Mouse (Mus musculus) MEL (cell line): Measurements from ENCODE around the gene Aarsd1. TPM values are rescaled to one million over a fixed set of nuclear protein-coding genes. Genes with fewer than 3 reads are reported as not detected.

Experiments used
- DNase-seq: peaks from one replicate; pipeline ENCODE4 v3.0.0; 2011; ENCODE audit warnings: low read depth, low spot score
- H3K27ac ChIP-seq: 2 replicates; pipeline ENCODE4 v1.5.1; 2012; ENCODE audit warnings: low read depth, mild to moderate bottlenecking, control low read depth, low read length, moderate library complexity; ENCODE audit not compliant: control insufficient read depth
- H3K27me3 ChIP-seq, 2 experiments: fragments of 150-350 bp in 1 of 2; sonication (generic) in 1 of 2; 2 replicates each; pipeline ENCODE4 v1.6.1; 2012; ENCODE audit warnings: low read length in 2 of 2, mild to moderate bottlenecking in 2 of 2, improper control_type of control experiment in 1 of 2, moderate library complexity in 1 of 2; ENCODE audit not compliant: insufficient read depth in 2 of 2, control insufficient read depth in 1 of 2
- H3K36me3 ChIP-seq, 2 experiments: 2 replicates each; pipeline ENCODE4 v1.6.1; 2012 to 2014; ENCODE audit warnings: low read length in 2 of 2, improper control_type of control experiment in 1 of 2, inconsistent platforms in 1 of 2, mild to moderate bottlenecking in 1 of 2; ENCODE audit not compliant: insufficient read depth in 2 of 2, control insufficient read depth in 1 of 2
- H3K4me1 ChIP-seq, 2 experiments: fragments of 150-350 bp in 1 of 2; sonication (generic) in 1 of 2; 2 replicates each; pipeline ENCODE4 v1.6.1; 2012; ENCODE audit warnings: low read length in 2 of 2, improper control_type of control experiment in 1 of 2, mild to moderate bottlenecking in 1 of 2; ENCODE audit not compliant: insufficient read depth in 2 of 2, control insufficient read depth in 1 of 2
- H3K4me3 ChIP-seq, 2 experiments: fragments of 150-350 bp in 1 of 2; sonication (generic) in 1 of 2; 2 replicates each; pipeline ENCODE4 v1.5.1; 2012; ENCODE audit warnings: low read depth in 2 of 2, low read length in 2 of 2, mild to moderate bottlenecking in 2 of 2, moderate library complexity in 2 of 2, control low read depth in 1 of 2, improper control_type of control experiment in 1 of 2; ENCODE audit not compliant: control insufficient read depth in 1 of 2, insufficient read depth in 1 of 2
- H3K79me2 ChIP-seq: 2 replicates; pipeline ENCODE4 v1.6.1; 2012; ENCODE audit warnings: mild to moderate bottlenecking, low read length, moderate library complexity; ENCODE audit not compliant: control insufficient read depth, poor library complexity, insufficient read depth
- H3K9ac ChIP-seq: 2 replicates; pipeline ENCODE4 v1.6.1; 2012; ENCODE audit warnings: low read depth, mild to moderate bottlenecking, control low read depth, low read length, moderate library complexity; ENCODE audit not compliant: control insufficient read depth, poor library complexity, severe bottlenecking
- H3K9me3 ChIP-seq: fragments of 150-350 bp; sonication (generic); replicated peaks from 2 replicates; pipeline ENCODE4 v1.6.1; 2012; ENCODE audit warnings: mild to moderate bottlenecking, low read length, improper control_type of control experiment, moderate library complexity; ENCODE audit not compliant: insufficient read depth
- BHLHE40 ChIP-seq: IDR thresholded peaks from 2 replicates; pipeline ENCODE4 v1.6.1; 2012; ENCODE audit warnings: low read depth, mild to moderate bottlenecking, inconsistent platforms, low read length, improper control_type of control experiment, borderline replicate concordance
- CHD1 ChIP-seq: IDR thresholded peaks from 2 replicates; pipeline ENCODE4 v1.6.1; 2012; ENCODE audit warnings: low read depth, mild to moderate bottlenecking, inconsistent platforms, low read length, improper control_type of control experiment
- CTCF ChIP-seq, 3 experiments: IDR thresholded peaks in 2 of 3; conservative IDR thresholded peaks in 1 of 3; 2 replicates each; pipeline ENCODE4 v1.5.1; 2011 to 2012; ENCODE audit warnings: low read length in 3 of 3, low read depth in 2 of 3, mild to moderate bottlenecking in 2 of 3, improper control_type of control experiment in 1 of 3, inconsistent platforms in 1 of 3, mixed read lengths in 1 of 3, moderate library complexity in 1 of 3; ENCODE audit not compliant: control insufficient read depth in 1 of 3, insufficient read depth in 1 of 3, poor library complexity in 1 of 3, severe bottlenecking in 1 of 3
- ELF1 ChIP-seq: IDR thresholded peaks from 2 replicates; pipeline ENCODE4 v1.6.1; 2014; ENCODE audit warnings: low read depth, mild to moderate bottlenecking, inconsistent platforms, low read length, improper control_type of control experiment, moderate library complexity
- EP300 ChIP-seq, 2 experiments: IDR thresholded peaks; 2 replicates each; pipeline ENCODE4 v1.6.1; 2011; ENCODE audit warnings: improper control_type of control experiment in 2 of 2, low read length in 2 of 2, low read depth in 1 of 2, mild to moderate bottlenecking in 1 of 2
- ETS1 ChIP-seq: IDR thresholded peaks from 2 replicates; pipeline ENCODE4 v1.6.1; 2012; ENCODE audit warnings: low read depth, mild to moderate bottlenecking, inconsistent platforms, low read length, improper control_type of control experiment, moderate library complexity
- GATA1 ChIP-seq: IDR thresholded peaks from 2 replicates; pipeline ENCODE4 v1.6.1; 2011; ENCODE audit warnings: low read depth, low read length, improper control_type of control experiment
- HCFC1 ChIP-seq: IDR thresholded peaks from 2 replicates; pipeline ENCODE4 v1.6.1; 2012; ENCODE audit warnings: low read depth, mild to moderate bottlenecking, inconsistent platforms, low read length, improper control_type of control experiment, moderate library complexity
- MAX ChIP-seq: IDR thresholded peaks from 2 replicates; pipeline ENCODE4 v1.6.1; 2011; ENCODE audit warnings: low read length, improper control_type of control experiment
- MAZ ChIP-seq: IDR thresholded peaks from 2 replicates; pipeline ENCODE4 v1.6.1; 2012; ENCODE audit warnings: low read depth, mild to moderate bottlenecking, inconsistent platforms, low read length, improper control_type of control experiment
- MXI1 ChIP-seq: IDR thresholded peaks from 2 replicates; pipeline ENCODE4 v1.6.1; 2011; ENCODE audit warnings: mild to moderate bottlenecking, low read depth, low read length, improper control_type of control experiment
- MYC ChIP-seq: IDR thresholded peaks from 2 replicates; pipeline ENCODE4 v1.6.1; 2011; ENCODE audit warnings: low read depth, mild to moderate bottlenecking, low read length, improper control_type of control experiment, moderate library complexity
- NELFE ChIP-seq: IDR thresholded peaks from 2 replicates; pipeline ENCODE4 v1.6.1; 2011; ENCODE audit warnings: low read depth, low read length, improper control_type of control experiment
- NRF1 ChIP-seq: IDR thresholded peaks from 2 replicates; pipeline ENCODE4 v1.6.1; 2014; ENCODE audit warnings: low read depth, mild to moderate bottlenecking, inconsistent platforms, low read length, improper control_type of control experiment, moderate library complexity; ENCODE audit not compliant: poor library complexity, insufficient read depth, severe bottlenecking
- POLR2A ChIP-seq, 2 experiments: IDR thresholded peaks; 2 replicates each; pipeline ENCODE4 v1.6.1; 2011 to 2012; ENCODE audit warnings: low read length in 2 of 2, mild to moderate bottlenecking in 2 of 2, control low read depth in 1 of 2, improper control_type of control experiment in 1 of 2, low read depth in 1 of 2, moderate library complexity in 1 of 2; ENCODE audit not compliant: control insufficient read depth in 1 of 2, insufficient read depth in 1 of 2, poor library complexity in 1 of 2
- POLR2AphosphoS2 ChIP-seq: IDR thresholded peaks from 2 replicates; pipeline ENCODE4 v1.6.1; 2011; ENCODE audit warnings: low read length, improper control_type of control experiment
- POLR2AphosphoS5 ChIP-seq: IDR thresholded peaks from 2 replicates; pipeline ENCODE4 v1.6.1; 2012; ENCODE audit warnings: low read depth, borderline replicate concordance, mild to moderate bottlenecking, inconsistent platforms, low read length, moderate library complexity, mixed read lengths
- RCOR1 ChIP-seq: IDR thresholded peaks from 2 replicates; pipeline ENCODE4 v1.6.1; 2012; ENCODE audit warnings: low read depth, mild to moderate bottlenecking, inconsistent platforms, low read length, improper control_type of control experiment
- SIN3A ChIP-seq: IDR thresholded peaks from 2 replicates; pipeline ENCODE4 v1.6.1; 2012; ENCODE audit warnings: low read length, improper control_type of control experiment, inconsistent platforms
- TAL1 ChIP-seq: IDR thresholded peaks from 2 replicates; pipeline ENCODE4 v1.6.1; 2012; ENCODE audit warnings: mild to moderate bottlenecking, inconsistent platforms, low read length, moderate library complexity, mixed read lengths
- TBP ChIP-seq: IDR thresholded peaks from 2 replicates; pipeline ENCODE4 v1.8.0; 2011; ENCODE audit warnings: low read depth, low read length, improper control_type of control experiment
- TCF12 ChIP-seq: IDR thresholded peaks from 2 replicates; pipeline ENCODE4 v1.6.1; 2014; ENCODE audit warnings: low read depth, mild to moderate bottlenecking, inconsistent platforms, low read length, improper control_type of control experiment, moderate library complexity
- UBTF ChIP-seq: IDR thresholded peaks from 2 replicates; pipeline ENCODE4 v1.6.1; 2012; ENCODE audit warnings: low read depth, mild to moderate bottlenecking, inconsistent platforms, low read length, improper control_type of control experiment, moderate library complexity, borderline replicate concordance; ENCODE audit not compliant: insufficient read depth
- USF1 ChIP-seq: IDR thresholded peaks from 2 replicates; pipeline ENCODE4 v1.6.1; 2014; ENCODE audit warnings: low read depth, mild to moderate bottlenecking, inconsistent platforms, low read length, improper control_type of control experiment, moderate library complexity
- ZC3H11A ChIP-seq: IDR thresholded peaks from 2 replicates; pipeline ENCODE4 v1.6.1; 2012; ENCODE audit warnings: low read depth, mild to moderate bottlenecking, inconsistent platforms, low read length, improper control_type of control experiment
- ZMIZ1 ChIP-seq: IDR thresholded peaks from 2 replicates; pipeline ENCODE4 v1.6.1; 2012; ENCODE audit warnings: low read depth, mild to moderate bottlenecking, inconsistent platforms, low read length, improper control_type of control experiment, moderate library complexity
- polyA plus RNA-seq, 2 experiments: library from polyadenylated mRNA; stranded (reverse) in 1 of 2; unstranded in 1 of 2; fragments of >175 nt in 1 of 2; fragments of >200 nt in 1 of 2; gene quantifications; 2 replicates each; pipeline versions ENCODE4 v1.2.1 to v1.2.4; 2012; ENCODE audit warnings: low replicate concordance in 2 of 2, low read depth in 1 of 2; ENCODE audit not compliant: insufficient read length in 2 of 2, insufficient read depth in 1 of 2, missing spikeins in 1 of 2
- total RNA-seq: library from RNA; depleted of rRNA; stranded (reverse); fragments of 300-350 nt; gene quantifications from 2 replicates; pipeline ENCODE4 v1.2.3, GENCODE M21; 2012

The Aarsd1 gene
- total and polyA plus RNA-seq, 3 experiments = 80.5 to 371 (median 133) TPM

DNA sequence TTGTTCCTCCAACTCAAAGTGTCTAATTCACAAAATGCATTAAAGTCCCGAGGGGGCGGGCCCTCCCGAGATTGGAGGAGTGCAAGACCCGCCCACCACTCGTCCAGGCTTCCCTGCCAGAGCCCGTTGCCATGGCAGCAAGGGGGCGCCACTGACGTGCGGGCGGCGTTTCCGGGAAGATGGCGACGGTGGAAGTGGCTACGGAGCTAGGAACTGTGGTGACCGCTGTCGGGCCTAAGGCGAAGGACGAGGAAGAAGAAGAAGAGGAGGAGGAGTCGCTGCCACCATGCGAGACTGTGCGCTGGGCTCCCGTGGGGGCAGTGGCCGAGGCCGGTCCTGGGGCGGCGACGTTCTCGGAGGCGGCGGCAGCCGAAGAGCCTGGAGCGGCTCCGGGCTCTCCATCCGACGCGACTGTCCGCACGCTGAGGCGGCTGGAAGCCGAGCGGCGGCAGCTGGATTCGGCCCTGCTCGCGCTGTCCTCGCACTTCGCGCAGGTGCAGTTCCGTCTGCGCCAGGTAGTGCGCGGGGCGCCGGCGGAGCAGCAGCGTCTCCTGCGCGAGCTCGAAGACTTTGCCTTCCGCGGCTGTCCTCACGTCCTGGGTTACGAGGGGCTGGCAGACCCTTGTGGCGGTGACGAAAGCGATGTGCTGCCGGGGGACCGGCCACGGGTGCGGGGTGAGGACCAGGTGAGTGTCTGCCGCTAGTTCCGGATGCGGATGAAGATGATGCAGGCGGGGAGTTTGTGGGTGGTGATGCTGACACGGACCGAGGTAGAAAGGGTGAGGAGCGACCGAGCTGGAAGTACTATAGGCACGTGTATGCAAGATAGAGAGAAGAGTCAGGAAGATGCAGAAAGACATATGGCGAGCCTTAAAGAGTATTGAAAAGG lies 7.8 kb upstream of the Aarsd1 start, which contains the start of the genes Rundc1 and Ptges3l:
Rundc1 (plus strand) TSS at position 161 of the 889 bp plus-strand sequence.
Ptges3l (minus strand) TSS at position 409 of the 889 bp plus-strand sequence.
- Histone ChIP-seq H3K79me2 (peaks cover 20% of the 10 kb centered on the region), H3K27ac (peak within 1 kb of the TSS; percentile 59), H3K4me3 (peak within 1 kb of the TSS; percentile 85 to 91), H3K4me1 (peaks cover 8 to 20% of the 10 kb centered on the region in 2 experiments), H3K36me3 (peaks cover 3 to 16% of the 10 kb centered on the region in 2 experiments), H3K27me3 (no peaks in the 10 kb centered on the region), H3K9me3 (no peaks in the 10 kb centered on the region), H3K9ac (peak within 1 kb of the TSS; percentile 85)
- 0 out of 2 replicates have a peak, but pooled peaks have one; percentile 9 for TF ChIP-seq POLR2AphosphoS2
- peak; percentile 65 for TF ChIP-seq RCOR1
- TF ChIP-seq TBP = peak; percentile 27; the same call in 1 of the 2 replicates
- peak; percentile 31; the same call in 1 of the 2 replicates for TF ChIP-seq UBTF
- TF ChIP-seq BHLHE40 = peak; percentile 6; the same call in 1 of the 2 replicates
- TF ChIP-seq POLR2AphosphoS5 = no peak
- peak; percentile 98 for TF ChIP-seq ELF1
- TF ChIP-seq SIN3A = peak; percentile 98
- TF ChIP-seq ZC3H11A = no peak
- no peak for TF ChIP-seq ZMIZ1
- peak; percentile 57 for TF ChIP-seq MAX
- TF ChIP-seq ETS1 = peak; percentile 57; the same call in 1 of the 2 replicates
- peak; percentile 76 for TF ChIP-seq NELFE
- peak; percentile 95 for TF ChIP-seq MXI1
- TF ChIP-seq CHD1 = peak; percentile 92; the same call in 1 of the 2 replicates
- peak; percentile 52; the same call in 1 of the 2 replicates for TF ChIP-seq MAZ
- TF ChIP-seq NRF1 = peak; percentile 53
- TF ChIP-seq USF1 = 0 out of 2 replicates have a peak, but pooled peaks have one; percentile 20
- TF ChIP-seq GATA1 = no peak
- peak; percentile 71 for TF ChIP-seq TCF12
- peak; percentile 67; the same call in 1 of the 2 replicates for TF ChIP-seq MYC
- TF ChIP-seq EP300 (IDR thresholded peaks at IDR 0.05; ENCODE audit: low read depth in 1 of 2, low read length in 2 of 2) = no peak; a peak in 1 of 4 replicates
- peak; percentile 64 to 76; a peak in 2 of 4 replicates for TF ChIP-seq POLR2A (IDR thresholded peaks at IDR 0.05; ENCODE audit: control insufficient read depth in 1 of 2, insufficient read depth in 1 of 2, low read depth in 1 of 2, low read length in 2 of 2, poor library complexity in 1 of 2)
- no peak for TF ChIP-seq TAL1
- TF ChIP-seq CTCF (IDR thresholded peaks at IDR 0.05 in 2 of 3, conservative IDR thresholded peaks at IDR 0.05 in 1 of 3; ENCODE audit: control insufficient read depth in 1 of 3, insufficient read depth in 1 of 3, low read depth in 2 of 3, low read length in 3 of 3, poor library complexity in 1 of 3, severe bottlenecking in 1 of 3) = peak in 2 of 3 experiments; percentile 31 to 42; a peak in 4 of 6 replicates
- TF ChIP-seq HCFC1 = peak; percentile 85
- DNase-seq = peak; percentile 99
